In genomic region chr11:11948988-11949365, GRCm38 (mm10) we compare ENCODE assay signal across 9 mouse cellular contexts. TPM values are rescaled to one million over a fixed set of nuclear protein-coding genes. Genes with fewer than 3 reads are reported as not detected.
A peak's percentile ranks its signal among the peaks of the same experiment; 100 is the strongest.
DNase-seq lines count a peak whose midpoint lies in the region; ATAC-seq lines count a peak whose summit lies in the region.
"Had no signal": no experiment of that assay in that cellular context is flagged by ENCODE, and none has a peak within 500 bp of the region (broad histone marks: within the 10 kb centered on the region; RNA-seq: fewer than 3 reads in every experiment).

No protein-coding gene starts in this region.

- H3K9me3 ChIP-seq in heart, embryonic 16.5 days (replicated peaks; ENCODE audit: control insufficient read depth, low read length) = no peaks in the 10 kb centered on the region
- no peaks in the 10 kb centered on the region for H3K9me3 ChIP-seq in limb, embryonic 12.5 days
- H3K9me3 ChIP-seq: neural tube, embryonic 12.5 days had no signal

- H3K4me2 ChIP-seq in heart, embryonic 16.5 days (ENCODE audit: low read depth, low read length) = peak overlapping the region; percentile 31; the same call in 1 of the 2 replicates
- H3K4me2 ChIP-seq in limb, embryonic 12.5 days = no peak overlapping the region
- H3K4me2 ChIP-seq: neural tube, embryonic 12.5 days had no signal

- intact Hi-C loops in heart, postnatal 25 days (cut with DNase I) = no loop called here
- intact Hi-C loops in left cerebral cortex, postnatal 10 days (cut with DNase I) = no loop called here

- H3K4me3 ChIP-seq in heart, embryonic 16.5 days (ENCODE audit: low read length) = no peak overlapping the region
- no peak overlapping the region for H3K4me3 ChIP-seq in limb, embryonic 12.5 days (replicated peaks)
- H3K4me3 ChIP-seq: neural tube, embryonic 12.5 days had no signal

- DNase-seq in heart, postnatal 25 days (ENCODE audit: low spot score) = no peak
- peak; percentile 27 for DNase-seq in retina, postnatal 1 day
- DNase-seq in retina, embryonic 14.5 days (ENCODE audit: low spot score) = no peak
- DNase-seq in MN1 (ENCODE audit: low spot score) = no peak
- DNase-seq in thymus, postnatal 14 days = no peak
- no peak for DNase-seq in left cerebral cortex, postnatal 10 days (ENCODE audit: extremely low spot score in 1 of 2, low spot score in 2 of 2)

- ATAC-seq in heart, embryonic 16.5 days (replicated peaks; ENCODE audit: extremely low read depth, insufficient read depth, low FRiP score) = peak; percentile 56
- ATAC-seq in limb, embryonic 12.5 days (ENCODE audit: insufficient number of reproducible peaks, insufficient read depth, low FRiP score, low TSS enrichment, low read depth) = no peak; the same call in 1 of the 2 replicates

- WGBS in heart, embryonic 16.5 days = 49% methylated on average over 4 of the region's 4 CpGs
- 64% methylated on average over 4 of the region's 4 CpGs for WGBS in limb, embryonic 12.5 days

- peaks cover 39% of the 10 kb centered on the region for H3K4me1 ChIP-seq in heart, embryonic 16.5 days (ENCODE audit: control insufficient read depth, insufficient read depth, low read length)
- H3K4me1 ChIP-seq in limb, embryonic 12.5 days (replicated peaks) = peaks cover 47% of the 10 kb centered on the region

- H3K9ac ChIP-seq in heart, embryonic 16.5 days (ENCODE audit: low read length) = peak overlapping the region; percentile 51
- 0 out of 2 replicates have a peak overlapping the region, but pooled peaks have one; percentile 8 for H3K9ac ChIP-seq in limb, embryonic 12.5 days (replicated peaks)
- H3K9ac ChIP-seq: neural tube, embryonic 12.5 days had no signal

- no peaks in the 10 kb centered on the region for H3K27me3 ChIP-seq in heart, embryonic 16.5 days (ENCODE audit: control insufficient read depth, insufficient read depth, low read length)
- H3K27me3 ChIP-seq in limb, embryonic 12.5 days = no peaks in the 10 kb centered on the region

- H3K36me3 ChIP-seq in heart, embryonic 16.5 days (ENCODE audit: control insufficient read depth, insufficient read depth) = peaks cover 34% of the 10 kb centered on the region
- H3K36me3 ChIP-seq in limb, embryonic 12.5 days = peaks cover 70% of the 10 kb centered on the region

- peak overlapping the region; percentile 94 for H3K27ac ChIP-seq in heart, embryonic 16.5 days (ENCODE audit: low read length)
- H3K27ac ChIP-seq in limb, embryonic 12.5 days = peak overlapping the region; percentile 94
- H3K27ac ChIP-seq: neural tube, embryonic 12.5 days had no signal

RNA-seq across cellular contexts. Expression of gene Ddc, which starts 51.0 kb away (rescaled TPM):
- polyA plus RNA-seq in heart, embryonic 16.5 days (2015; fragmentation: Nextera tagmentation; extraction: Ambion mirVana) = 112 TPM in 2 replicates
- 1 to 10 TPM; 2.5 TPM for total RNA-seq in heart, postnatal 25 days (2021)
- polyA plus RNA-seq in limb, embryonic 12.5 days (2016; fragmentation: Nextera tagmentation; extraction: Ambion mirVana) = 11.9 and 13.0 TPM in 2 replicates
- total RNA-seq in left cerebral cortex, postnatal 10 days (2021) = 1 to 10 TPM; 4.5 to 5.2 TPM
